ENCODE assay signal across 21 mouse cellular contexts in the genomic region with DNA sequence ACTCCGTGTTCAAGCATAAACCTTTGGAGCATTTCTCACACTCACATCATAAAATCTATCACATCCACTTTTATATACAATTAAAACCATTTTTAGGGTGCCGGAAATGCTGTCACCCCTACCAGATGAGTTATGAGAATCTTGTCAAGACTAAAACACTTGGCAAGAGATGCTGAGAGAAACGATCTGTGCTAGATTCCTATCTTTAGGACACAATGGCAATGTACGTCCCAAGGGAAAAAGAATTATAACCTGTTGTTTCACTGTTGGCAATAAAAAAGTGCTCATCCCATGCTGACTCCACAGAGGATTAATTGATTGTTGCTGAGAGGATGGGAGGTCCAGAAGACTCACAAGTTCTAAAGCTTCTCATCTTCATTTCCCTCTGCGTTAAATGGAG.
A peak's percentile ranks its signal among the peaks of the same experiment; 100 is the strongest.
DNase-seq lines count a peak whose midpoint lies in the region; ATAC-seq and TF ChIP-seq lines count a peak whose summit lies in the region.
"Had no signal": no experiment of that assay in that cellular context is flagged by ENCODE, and none has a peak within 500 bp of the region (broad histone marks: within the 10 kb centered on the region; RNA-seq: fewer than 3 reads in every experiment).

No protein-coding gene starts in this region.

- H3K4me2 ChIP-seq in kidney, postnatal 0 days (ENCODE audit: low read length): no peak overlapping the region

- no peak overlapping the region for H3K4me3 ChIP-seq in kidney, postnatal 0 days (replicated peaks; ENCODE audit: low read depth, low read length)

- no peak for ATAC-seq in kidney, postnatal 0 days (replicated peaks; ENCODE audit: low FRiP score, low read depth)
- ATAC-seq: activated CD4-positive, CD25-positive, alpha-beta regulatory T cell, adult 4 months; CD4-positive, CD25-positive, alpha-beta regulatory T cell, adult 4 months; Patski had no signal

- H3K9me3 ChIP-seq in kidney, postnatal 0 days (replicated peaks; ENCODE audit: low read length): no peaks in the 10 kb centered on the region
- H3K9me3 ChIP-seq: G1E had no signal

- H3K27me3 ChIP-seq in kidney, postnatal 0 days (ENCODE audit: insufficient read depth, low read length): no peaks in the 10 kb centered on the region
- H3K27me3 ChIP-seq: CH12.LX, Patski had no signal

- H3K4me1 ChIP-seq in kidney, postnatal 0 days (replicated peaks; ENCODE audit: insufficient read depth, low read length): no peaks in the 10 kb centered on the region

- H3K36me3 ChIP-seq in kidney, postnatal 0 days (ENCODE audit: insufficient read depth, low read length): no peaks in the 10 kb centered on the region
- H3K36me3 ChIP-seq: G1E had no signal

- no peak for TF ChIP-seq CTCF in kidney, postnatal 0 days (IDR thresholded peaks at IDR 0.05; ENCODE audit: low read depth)

- 67% methylated on average over 5 of the region's 5 CpGs for WGBS in kidney, postnatal 0 days

- peak; percentile 6 for DNase-seq in kidney, postnatal 0 days (ENCODE audit: low spot score)
- no peak for DNase-seq in kidney, postnatal 36 days
- peak; percentile 58 for DNase-seq in fat pad, adult 2 months (ENCODE audit: extremely low read depth, low read depth, low spot score)
- peak; percentile 69 for DNase-seq in gonadal fat pad, adult 2 months (ENCODE audit: low read depth)
- DNase-seq in urinary bladder, postnatal 4 days (ENCODE audit: low spot score in 2 of 2): no peak
- DNase-seq in layer of hippocampus, postnatal 14 days (ENCODE audit: low spot score in 2 of 2): no peak
- DNase-seq: adrenal gland, adult 2 months; adrenal gland, adult 8-10 months; adrenal gland, postnatal 10 days; adrenal gland, postnatal 14 days; adrenal gland, postnatal 25 days; adrenal gland, postnatal 36 days; B cell, adult 2 months; cerebellum, adult 11 months; cerebellum, adult 11-12 months; cerebellum, adult 18-20 months had no signal

- no peak overlapping the region for H3K27ac ChIP-seq in kidney, postnatal 0 days

- no peak overlapping the region for H3K9ac ChIP-seq in kidney, postnatal 0 days (ENCODE audit: low read depth, low read length)

Comparison
In these comparisons a context has a peak if more than half of its experiments do, and no peak if none do; other contexts are left out.
1. DNase-seq: peak in kidney, postnatal 0 days (single experiment), fat pad, adult 2 months (single experiment) and gonadal fat pad, adult 2 months (single experiment); none in kidney, postnatal 36 days (0 of 2), urinary bladder, postnatal 4 days (0 of 2) and layer of hippocampus, postnatal 14 days (0 of 2).